Mouse (Mus musculus): ENCODE measurements around the gene Gm14399. TPM values are rescaled to one million over a fixed set of nuclear protein-coding genes. Genes with fewer than 3 reads are reported as not detected.

The Gm14399 gene
- polyA plus RNA-seq, 1 experiment from 2014 or later = 4.2 TPM

Other genes starting within 250 kb of the Gm14399 start
- 0.15 TPM in 1 of 2 replicates, not detected in the other for gene Gm14444, start 131.8 kb downstream of the Gm14399 start, polyA plus RNA-seq (2015; fragmentation: Nextera tagmentation; extraction: Ambion mirVana)
- gene Gm14393, start 74.2 kb downstream of the Gm14399 start, polyA plus RNA-seq (2015; fragmentation: Nextera tagmentation; extraction: Ambion mirVana) = 1.3 TPM in 2 replicates
- gene Gm14443, start 33.9 kb upstream of the Gm14399 start, polyA plus RNA-seq (2015; fragmentation: Nextera tagmentation; extraction: Ambion mirVana) = 0.45 and 0.51 TPM in 2 replicates
- gene Gm14391, start 64.9 kb upstream of the Gm14399 start, polyA plus RNA-seq (2015; fragmentation: Nextera tagmentation; extraction: Ambion mirVana) = 3.0 and 4.0 TPM in 2 replicates
- not detected in 2 replicates for gene Gm14440, start 133.1 kb upstream of the Gm14399 start, polyA plus RNA-seq (2015; fragmentation: Nextera tagmentation; extraction: Ambion mirVana)
- gene Gm4631, start 196.2 kb upstream of the Gm14399 start, polyA plus RNA-seq (2015; fragmentation: Nextera tagmentation; extraction: Ambion mirVana) = 12.1 and 13.7 TPM in 2 replicates
- gene Zfp968, start 230.4 kb upstream of the Gm14399 start, polyA plus RNA-seq (2015; fragmentation: Nextera tagmentation; extraction: Ambion mirVana) = 5.9 and 6.7 TPM in 2 replicates